Mouse (Mus musculus) kidney, postnatal 25 days (tissue): ENCODE measurements around the gene Maip1.

Source experiments
- DNase-seq, 2 experiments: peaks; one replicate each; pipeline ENCODE4 v3.0.0; 2021; ENCODE audit warnings: mixed read lengths in 2 of 2

Maip1 gene

DNA sequence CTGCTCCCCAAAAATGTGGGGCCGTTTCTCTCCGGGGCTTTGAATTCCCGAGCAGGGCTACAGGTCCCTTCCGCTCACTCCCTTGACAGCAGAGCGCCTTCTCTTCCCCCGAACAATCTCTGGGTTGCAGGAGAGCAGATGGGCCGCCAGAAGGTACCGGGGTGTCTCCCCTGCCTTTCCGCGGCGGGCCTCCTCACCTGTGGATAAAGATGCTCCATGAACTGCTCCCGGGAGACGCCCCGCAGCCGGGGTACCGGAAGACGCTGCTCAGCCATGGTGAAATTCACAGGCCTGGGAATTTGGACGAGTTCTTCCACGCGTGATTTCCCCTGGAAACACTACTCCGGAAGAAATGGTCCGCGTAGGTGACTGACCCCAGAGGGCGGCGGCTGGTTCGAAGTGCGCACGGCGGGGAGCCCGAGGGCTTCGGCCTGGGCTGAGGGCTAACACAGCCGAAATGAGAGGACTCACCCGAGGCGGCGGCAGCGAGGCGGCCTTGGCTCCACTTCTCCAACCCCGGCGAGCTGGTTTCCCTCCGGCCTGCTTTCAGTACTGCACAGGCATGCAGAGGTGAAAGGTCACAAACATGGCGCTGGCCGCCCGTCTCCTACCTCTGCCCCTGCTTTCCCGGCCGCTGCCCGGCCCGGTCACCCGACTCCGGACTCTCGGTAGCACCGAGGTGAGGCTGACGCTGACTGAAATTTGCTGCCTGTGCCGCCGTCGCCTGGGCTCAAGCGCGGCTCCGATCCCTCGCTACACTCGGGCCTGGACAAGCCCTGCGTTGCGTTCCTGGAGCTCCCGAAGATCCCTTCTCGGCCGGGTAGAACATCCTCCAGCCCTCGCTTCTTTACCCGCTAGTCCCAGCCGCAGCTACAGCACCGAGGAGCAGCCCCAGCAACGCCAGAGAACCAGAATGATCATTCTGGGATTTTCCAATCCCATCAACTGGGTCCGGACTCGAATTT, at the start of gene Maip1, which contains the start of gene Tyw5:
Gene Maip1, plus strand, starts transcription at position 142 of the 965 bp plus-strand sequence.
Gene Tyw5, minus strand, starts transcription at position 915 of the 965 bp plus-strand sequence.
- DNase-seq: peak; percentile 82 to 88

DNA sequence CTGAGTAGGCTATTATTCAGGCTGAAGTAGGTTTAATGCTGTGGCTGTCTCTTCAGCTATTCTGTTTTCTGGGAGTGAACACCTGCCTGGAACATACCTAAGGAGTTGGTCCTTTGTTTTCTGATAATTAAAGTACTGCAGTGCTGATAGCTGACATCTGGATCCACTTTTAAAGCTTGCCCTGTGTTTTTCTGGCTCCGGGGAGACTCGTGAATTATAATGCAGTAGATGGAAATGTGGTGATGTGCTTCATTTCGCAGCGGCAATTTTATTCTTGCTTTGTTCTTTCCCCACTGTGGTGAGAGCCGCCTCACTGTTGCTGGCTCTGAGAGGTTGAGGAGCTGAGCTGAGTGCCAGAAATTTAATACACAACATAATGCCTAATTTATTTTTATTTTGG, 47.6 kb upstream of the Maip1 start:
- no peak for DNase-seq

DNA sequence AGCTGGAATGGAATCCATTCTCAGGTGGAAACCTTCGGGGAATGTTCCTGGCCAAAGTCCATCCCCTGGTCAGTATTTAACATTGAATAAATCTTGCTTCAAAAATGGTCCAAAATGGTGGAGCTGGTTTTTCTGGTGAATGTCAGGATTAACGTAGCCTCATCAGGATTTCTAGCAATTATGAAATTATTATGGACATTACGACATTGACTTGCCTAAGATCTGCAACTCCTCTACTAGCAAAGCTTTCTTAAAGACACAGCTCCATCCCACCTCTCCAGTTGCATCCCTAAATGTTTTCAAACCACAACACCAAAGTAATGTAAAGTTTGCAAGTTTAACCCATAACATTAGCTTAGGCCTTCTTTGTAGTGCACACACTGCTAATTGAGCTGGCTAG, 38.7 kb upstream of the Maip1 start:
- DNase-seq: no peak

DNA sequence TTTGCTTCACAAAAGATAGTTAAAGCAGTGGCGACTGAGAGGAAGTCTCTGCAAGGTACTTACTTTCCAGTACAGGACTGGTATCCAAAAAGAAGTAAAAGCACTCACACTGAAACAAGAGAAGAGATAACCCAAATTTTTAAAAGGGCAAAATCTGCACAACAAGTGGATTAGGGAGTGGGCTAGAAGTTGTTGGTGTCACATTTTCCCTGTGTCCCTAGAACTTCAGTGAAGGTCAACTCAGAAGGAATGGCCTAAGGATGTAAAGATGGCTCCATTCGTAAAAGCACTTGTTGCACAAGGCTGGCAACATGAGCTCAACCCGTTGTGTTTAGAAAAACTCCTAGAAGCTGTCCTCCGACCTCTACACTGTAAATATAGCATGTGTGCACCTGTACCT, 37.0 kb upstream of the Maip1 start:
- DNase-seq: no peak

DNA sequence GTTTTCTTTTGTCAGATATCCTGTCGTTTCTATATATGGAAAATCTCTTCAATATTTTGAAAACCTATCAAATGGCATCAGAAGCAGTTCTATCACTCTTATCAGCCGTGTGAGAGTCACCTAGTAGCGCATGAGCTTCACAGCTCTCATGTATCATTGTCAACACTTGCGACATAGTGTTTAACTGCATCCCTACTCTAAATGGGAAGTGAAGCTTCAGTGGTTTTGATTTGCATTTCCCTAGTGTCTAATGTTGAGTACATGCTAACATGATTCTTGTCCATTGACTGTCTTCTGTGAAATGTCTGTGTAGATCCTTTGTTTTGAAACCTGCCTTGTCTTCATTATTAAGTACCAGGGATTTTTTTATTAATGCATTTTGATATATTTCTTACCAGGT, 35.7 kb upstream of the Maip1 start:
- no peak for DNase-seq

DNA sequence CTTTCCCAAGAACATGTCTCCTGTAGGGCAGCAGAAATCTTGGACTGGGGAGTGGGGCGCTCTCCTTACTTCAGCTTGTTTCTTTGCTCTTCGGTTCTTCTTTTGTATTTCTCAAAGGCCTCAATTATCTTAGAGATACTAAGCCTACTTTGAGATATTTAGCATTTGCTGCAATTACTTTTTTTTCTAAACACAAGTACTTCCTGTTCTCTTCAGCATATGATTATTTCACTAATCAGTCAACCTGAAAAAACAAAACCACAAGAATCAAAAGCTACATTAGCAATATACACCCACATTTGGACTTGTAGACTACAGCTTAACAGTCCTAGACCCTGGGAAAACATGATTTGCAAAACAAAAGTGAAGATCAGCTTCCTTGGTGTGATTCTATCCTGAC, 30.9 kb upstream of the Maip1 start:
- no peak for DNase-seq

DNA sequence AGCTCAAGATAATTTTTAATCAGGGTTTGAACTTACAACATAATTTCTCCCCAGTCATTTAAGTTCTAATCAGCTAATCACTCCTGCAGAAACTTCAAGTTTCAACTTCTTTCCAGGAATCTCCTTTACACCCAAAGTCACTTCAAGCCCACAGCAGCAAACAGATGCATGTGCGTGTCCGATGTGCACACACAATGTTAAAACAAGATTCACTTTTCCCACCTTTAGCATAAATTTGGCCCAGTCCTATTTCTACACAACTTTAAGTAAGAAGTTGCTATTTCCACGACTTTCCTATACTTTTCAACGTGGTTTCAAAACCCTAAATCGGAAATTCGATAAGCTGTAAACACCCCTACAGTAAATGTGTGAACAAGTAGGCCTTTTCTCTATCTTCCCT, 29.3 kb upstream of the Maip1 start:
- DNase-seq: no peak

DNA sequence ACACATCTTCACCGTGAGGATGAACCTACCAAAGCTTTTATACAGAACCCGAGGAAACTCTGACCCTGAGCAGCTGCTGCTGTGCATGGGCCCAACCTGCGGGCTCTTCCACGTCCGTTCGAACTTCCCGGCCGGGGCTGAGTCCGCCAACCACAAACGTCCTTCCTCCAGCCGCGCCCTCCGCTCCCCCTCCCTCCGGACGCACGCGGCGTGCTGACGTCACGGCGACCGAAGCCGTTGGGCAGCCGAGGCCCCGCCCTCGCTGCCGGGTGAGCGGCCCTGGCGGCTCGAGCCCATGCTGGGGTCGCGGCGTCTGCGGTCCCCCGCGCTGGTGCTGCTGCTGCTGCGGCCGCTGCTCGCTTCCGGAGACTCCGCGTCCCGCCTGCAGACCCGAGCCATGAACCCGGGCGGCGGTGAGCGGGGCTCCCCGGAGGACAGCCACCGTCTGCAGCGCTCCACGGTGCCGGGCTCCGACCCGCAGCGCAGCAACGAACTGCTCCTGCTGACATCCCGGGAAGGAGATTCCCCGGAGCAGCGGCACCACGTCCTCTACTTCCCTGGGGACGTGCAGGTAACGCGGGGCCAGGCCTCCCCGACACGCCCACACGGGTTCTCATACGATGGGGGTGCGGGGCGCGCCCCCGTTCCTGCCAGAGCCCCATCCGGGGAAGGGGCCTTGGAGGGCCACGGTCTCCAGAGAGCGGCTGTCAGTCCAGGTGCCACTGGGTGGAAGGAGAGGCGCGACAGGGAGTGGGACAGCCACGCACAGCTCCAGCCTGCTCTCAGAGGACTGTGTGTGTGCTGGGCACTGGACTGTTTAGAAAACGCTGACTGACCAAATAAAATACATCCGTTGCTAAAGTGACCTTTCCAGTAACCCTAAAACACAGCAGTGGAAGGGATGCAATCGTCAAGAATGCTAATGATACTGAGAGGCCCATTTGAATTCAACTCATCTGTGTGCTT, 28.5 kb upstream of the Maip1 start, which contains the start of gene 1700066M21Rik:
Gene 1700066M21Rik, plus strand, starts transcription at position 245 of the 966 bp plus-strand sequence.
- peak; percentile 95 to 97 for DNase-seq

DNA sequence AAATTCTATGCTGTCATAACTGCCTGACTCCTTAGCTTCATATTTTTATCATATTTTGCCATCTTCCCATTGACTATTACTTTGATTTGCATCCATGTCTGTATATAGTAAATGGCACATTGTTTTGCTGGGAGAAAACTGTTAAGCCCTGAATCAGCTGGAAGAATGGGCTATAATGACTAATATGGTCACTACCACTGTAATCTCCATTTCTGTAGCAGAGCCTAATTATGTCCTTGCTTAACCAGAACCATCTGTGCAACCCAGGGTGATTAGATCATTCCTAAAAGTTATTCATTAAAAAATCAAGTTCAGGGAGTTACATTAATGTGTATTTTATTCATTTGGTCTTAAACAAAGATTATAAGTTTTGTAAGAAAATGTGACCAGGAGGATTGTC, 19.6 kb upstream of the Maip1 start:
- no peak for DNase-seq

DNA sequence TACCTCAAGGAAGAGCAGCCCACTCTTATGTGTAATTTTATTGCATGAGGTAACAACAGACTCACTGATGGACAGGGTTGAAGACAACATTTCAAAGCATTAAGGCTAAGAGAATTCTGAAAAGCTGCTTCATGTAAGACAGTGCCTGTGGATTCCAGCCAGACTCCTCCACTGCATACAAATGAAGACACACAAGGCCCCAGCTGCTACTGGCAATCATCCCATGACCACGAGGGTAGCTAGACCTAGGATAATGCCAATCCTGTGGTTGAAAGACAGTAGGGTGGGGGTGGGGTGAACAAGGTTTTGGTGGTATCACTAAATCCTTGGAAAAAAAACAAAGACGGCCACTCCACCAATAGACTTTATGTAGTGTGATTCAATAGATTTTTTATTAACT, 18.3 kb upstream of the Maip1 start:
- no peak for DNase-seq

DNA sequence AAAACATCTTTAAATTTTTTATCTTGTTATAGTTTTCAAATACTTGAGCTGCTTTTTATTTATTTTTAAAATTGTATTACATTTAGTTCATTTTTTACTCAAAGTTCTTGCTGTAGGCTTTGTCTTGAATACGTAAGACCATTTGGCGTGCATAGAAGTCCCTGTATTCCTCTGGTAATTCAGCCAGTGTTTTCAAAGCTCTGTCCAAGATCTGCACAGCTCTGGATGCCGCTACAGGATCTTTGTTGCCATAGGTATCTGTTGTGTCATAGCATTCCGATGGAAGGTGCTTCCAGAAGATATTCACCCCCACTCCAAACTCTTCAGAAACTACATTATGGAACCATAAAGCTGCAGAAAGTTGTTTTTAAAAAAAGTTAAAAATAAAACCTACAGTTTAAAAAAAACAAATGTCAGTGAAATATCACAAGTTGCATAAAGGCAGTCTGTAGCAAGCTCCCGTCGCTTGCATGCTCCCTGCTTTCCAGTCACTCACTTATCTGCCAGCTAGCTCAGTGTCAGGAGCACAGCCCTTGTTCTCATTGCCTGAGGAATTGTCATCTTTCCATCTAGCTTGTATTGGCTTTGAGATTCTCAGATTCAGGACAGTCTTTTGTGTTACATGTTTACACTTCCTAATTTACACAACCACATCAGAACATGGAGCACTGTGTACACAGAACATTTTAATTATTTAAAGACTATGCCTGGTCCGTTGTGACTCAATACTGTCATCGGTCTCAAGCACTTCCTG, 17.5 kb upstream of the Maip1 start:
- no peak for DNase-seq

DNA sequence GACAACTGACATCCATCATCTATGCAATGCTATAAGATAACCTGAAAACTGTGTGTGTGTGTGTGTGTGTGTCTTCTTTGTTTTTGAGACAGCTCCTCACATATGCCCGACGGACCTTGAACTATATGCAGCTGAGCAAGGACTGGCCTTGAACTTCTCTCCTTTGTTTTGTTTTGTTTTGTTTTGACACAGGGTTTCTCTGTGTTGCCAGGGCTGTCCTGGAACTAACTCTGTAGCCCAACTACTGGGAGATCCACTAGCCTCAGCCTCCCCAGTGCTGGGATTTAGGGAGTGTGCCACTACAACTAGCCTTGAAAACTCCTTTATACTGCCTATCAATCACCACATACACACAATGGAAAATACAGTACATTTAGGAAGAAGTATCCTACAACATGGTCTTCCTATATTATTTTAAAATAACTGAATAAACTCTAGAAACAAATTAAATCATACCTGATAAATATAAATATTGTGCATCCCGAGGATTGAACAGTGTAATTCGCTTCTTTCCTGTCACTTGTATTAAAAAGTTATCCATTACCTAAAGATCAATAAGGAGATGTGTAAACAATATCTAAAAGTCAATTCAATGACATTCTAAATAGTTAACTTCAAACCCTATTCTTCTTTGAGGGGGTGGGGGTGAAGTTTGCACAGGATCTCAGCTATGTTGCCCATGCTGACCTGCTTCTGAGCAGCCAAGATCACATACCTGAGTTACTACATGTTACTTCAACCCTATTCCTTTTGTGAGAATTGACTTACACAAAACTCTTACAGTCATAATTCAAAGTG, 14.9 kb upstream of the Maip1 start:
- DNase-seq: no peak

DNA sequence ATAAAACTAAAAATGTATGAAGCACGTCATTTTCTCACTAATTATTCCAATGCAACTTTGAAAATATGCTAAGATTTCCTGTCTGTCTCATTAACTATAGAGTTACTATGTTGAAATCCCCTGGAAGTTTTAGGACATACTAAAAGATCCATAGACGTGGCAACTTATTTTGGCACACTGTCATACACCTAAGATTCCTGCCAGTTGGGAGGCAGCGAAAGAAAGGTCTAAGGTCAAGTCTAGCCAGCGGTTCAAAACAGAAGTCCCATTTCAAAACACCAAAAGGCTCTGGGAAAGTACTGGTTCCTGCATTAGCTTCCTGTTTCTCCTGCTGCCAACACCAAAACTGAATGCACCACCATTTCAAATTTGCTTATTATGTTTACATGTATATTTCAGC, 13.7 kb upstream of the Maip1 start:
- no peak for DNase-seq

DNA sequence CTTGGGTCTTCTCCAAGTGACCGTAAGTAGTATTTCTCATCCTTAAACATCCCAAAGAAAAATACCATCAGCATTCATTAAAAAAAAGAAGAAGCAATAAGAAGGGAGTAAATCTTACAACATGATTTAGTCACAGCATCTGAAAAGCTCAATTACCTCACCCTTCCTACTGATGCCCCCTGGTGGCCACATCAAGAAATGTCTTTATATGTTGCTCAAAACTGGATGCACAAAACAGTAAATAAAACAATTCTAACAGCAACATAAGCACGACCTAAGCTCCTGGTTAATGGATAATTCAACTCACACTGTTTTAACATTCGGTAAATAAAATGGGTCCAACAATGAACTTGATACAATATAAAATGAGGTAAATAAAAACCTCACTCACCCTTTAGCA, 12.1 kb upstream of the Maip1 start:
- DNase-seq: peak; percentile 42 to 60

DNA sequence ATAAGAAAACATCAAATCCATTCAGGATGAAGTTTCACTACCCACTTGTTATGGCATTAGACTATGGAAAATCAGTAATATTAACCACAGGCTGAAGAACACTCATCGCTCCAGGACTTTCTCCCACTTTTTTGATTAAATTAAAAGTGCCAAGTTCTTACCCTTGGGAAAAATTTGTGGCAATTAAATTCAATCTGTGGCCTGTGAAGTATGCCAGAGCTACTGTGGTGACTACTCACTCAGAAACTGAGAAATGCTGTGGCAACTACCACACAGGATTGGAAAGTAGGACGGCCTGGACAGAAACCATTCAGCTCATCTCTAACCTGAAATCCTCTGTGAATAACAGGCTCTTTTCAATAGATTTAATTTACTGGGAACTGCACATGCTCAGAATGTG, 5.8 kb upstream of the Maip1 start:
- DNase-seq: no peak

DNA sequence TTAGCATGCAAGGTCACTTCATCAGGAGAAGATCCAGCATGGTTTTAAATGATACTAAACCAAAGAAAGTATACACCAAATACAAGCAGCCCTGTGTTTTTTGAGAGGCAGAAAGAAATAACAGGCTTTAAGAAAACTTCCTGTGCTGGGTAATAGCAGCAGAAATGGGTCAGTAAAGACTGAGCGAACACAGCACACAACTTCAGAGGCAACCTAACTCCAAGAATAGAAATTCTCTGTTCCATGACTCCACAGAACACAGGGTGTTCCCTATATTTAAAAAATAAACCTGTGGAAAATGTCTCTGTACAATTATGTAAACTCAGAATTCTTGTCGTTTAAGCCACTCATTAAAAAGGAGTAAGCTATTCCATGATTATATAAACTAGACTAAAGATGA, 5.3 kb upstream of the Maip1 start:
- no peak for DNase-seq

DNA sequence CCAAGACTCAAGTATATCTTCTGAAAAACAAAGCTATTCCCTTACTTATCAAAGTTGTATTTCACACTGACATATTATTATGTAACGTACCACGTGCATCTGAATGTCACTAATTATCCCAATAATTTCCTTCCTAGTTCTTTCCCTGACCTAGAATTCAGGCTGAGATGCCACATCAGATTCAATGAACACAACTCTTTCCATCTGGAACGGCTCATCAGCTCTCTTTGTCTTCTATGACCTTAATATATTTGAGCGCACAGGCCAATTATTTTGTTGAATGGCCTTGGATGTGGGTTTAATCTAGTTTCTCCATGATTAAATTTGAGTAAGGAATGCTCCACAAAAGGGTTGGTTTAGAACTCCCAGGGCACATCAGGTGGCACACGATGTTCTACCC, 4.0 kb upstream of the Maip1 start:
- no peak for DNase-seq

DNA sequence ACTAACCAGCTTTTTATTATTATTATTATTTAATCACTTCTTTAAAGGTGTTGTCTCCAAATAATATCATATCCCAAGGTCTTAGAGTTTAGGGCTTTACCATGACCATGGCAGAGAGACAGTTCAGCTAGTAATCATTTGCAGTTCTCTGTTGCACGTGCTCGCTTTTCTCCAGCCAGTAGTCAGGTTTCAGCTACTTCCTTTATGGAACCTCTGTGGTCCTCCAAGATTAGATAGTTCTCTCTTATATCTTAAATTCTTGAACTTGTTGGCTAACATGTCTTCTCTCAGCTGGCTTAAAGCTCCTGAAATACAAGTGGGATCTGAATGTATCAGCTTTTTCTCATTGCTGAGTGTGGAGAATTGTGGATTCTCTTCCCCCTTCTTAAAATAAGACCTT, 2.9 kb downstream of the Maip1 start:
- no peak for DNase-seq

DNA sequence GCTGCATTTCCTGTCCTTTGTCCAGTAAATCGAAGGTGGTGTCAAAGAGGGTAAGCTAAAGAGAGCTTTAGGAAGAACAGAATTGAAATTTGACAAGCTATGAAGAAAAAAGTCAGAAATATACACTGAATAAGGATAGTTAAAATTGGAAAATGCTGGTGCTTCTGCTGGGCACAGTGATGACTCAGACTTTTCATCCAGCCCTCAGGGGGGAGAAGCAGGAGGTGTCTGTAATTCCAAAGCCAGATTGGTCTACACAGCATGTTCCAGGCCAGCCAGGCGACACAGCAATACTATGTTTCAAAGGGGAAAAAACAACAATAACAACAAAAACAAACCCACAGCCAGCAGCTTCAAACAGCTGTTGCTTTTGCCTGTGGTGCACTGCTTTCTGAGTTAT, 7.3 kb downstream of the Maip1 start:
- no peak for DNase-seq

DNA sequence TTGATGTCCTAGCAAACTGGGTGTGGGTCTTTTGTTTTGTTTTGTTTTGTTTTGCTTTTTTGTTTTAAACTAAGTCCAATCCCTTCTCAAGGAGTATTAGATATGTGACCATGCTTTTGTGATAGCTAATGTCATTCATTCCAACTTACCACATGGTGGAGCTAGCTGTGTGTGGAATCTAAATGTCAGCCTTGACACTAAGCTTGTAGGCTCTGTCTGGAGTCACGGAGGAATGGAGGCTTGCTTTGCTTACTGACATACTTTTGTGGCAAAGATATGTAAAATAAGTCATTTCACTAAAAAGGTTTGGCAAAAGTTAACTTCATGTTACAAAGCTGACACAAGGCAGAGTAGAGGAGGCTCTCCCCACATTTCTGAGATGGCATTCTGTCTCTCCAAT, 17.6 kb downstream of the Maip1 start:
- peak in 1 of 2 experiments; percentile 11 for DNase-seq
